Mouse (Mus musculus): ENCODE results near the gene Mtr.

Gene Mtr

GRCm38 (mm10) chr13:12243991-12244390 is 13.9 kb downstream of the Mtr start:
- DNase-seq (ENCODE audit: low spot score), result peak; percentile 11

DNA sequence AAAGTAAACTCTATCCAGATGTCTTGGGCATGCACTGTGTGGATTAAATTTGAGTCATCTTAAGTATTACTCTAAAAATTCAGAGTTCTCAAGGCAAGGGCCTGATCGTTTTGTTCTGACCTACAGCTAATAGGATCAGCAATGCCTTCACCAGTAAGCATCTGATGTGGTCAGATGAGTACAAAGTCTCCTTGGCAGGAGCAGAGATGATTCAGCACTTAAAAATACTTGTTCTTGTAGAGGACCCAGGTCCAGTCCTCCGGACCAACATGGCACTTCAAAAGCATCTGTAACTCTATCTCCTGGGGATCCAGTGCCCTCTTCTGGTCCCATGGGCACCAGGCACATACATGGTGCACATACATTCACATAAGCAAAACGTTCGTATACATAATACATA is 25.8 kb downstream of the Mtr start:
- no peak for DNase-seq (ENCODE audit: low spot score)

- no peak for DNase-seq (ENCODE audit: low spot score)
Observed at GRCm38 (mm10) chr13:12228248-12228647, 29.7 kb downstream of the Mtr start.

GRCm38 (mm10) chr13:12227606-12228005 is 30.3 kb downstream of the Mtr start:
- DNase-seq (ENCODE audit: low spot score), result no peak

GRCm38 (mm10) chr13:12218603-12219002 is 39.3 kb downstream of the Mtr start:
- no peak for DNase-seq (ENCODE audit: low spot score)

GRCm38 (mm10) chr13:12214922-12215321 is 43.0 kb downstream of the Mtr start:
- no peak for DNase-seq (ENCODE audit: low spot score)

- DNase-seq (ENCODE audit: low spot score), result no peak
Observed at GRCm38 (mm10) chr13:12211058-12211457, 46.9 kb downstream of the Mtr start.

DNA sequence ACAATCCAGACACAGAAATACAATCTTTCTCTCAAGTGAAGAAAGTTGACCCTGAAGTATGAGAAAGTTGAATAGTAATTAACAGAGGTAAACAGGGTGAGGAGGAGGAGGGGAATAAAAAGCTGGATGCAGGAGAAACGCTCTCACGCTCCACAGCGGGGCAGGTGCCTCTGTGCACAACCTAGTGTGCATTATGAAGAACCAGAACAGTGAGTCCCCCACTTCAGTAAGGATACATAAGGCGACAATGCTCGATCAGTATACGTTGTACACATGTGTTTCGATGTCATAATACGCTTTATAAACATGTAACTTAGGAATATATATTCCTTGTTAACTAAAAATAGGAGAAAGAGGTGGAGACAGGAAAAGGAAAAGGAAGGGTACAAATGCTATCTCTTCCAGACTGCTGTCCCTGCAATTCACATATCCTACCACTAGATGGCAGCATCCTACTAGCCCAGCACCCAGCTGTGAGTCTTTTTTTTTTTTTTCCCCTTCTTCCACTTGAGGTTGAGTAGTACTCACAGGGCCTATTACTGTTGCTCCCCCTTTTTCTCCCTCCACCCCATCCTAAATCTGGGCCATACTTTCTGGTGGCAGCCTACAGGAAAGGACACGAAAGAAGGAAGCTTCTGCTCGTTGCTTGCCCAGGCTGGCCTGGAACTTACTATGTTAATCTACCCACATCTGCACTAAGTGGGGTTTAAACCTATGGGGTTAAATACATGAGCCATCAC is 47.7 kb downstream of the Mtr start:
- no peak for DNase-seq (ENCODE audit: low spot score)

DNA sequence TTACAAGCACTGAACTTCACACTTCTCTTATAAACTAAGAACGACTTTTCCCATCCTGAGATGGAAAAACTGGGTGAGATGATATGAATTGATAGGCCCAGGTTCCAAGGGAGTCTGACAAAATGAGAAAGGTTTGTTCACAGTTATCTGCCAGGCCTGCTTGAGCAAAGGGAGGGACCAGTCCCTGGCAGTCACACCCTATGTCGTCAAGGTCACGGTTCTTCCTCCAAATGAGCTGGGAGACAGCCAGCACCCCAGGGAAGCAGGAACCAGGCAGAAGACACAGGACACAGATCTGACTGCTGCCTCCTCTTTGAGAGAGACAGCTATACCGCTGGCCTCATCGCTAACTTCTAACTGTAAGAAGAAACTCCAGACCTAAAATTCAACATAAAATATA is 57.5 kb downstream of the Mtr start:
- peak; percentile 36 for DNase-seq (ENCODE audit: low spot score)

DNA sequence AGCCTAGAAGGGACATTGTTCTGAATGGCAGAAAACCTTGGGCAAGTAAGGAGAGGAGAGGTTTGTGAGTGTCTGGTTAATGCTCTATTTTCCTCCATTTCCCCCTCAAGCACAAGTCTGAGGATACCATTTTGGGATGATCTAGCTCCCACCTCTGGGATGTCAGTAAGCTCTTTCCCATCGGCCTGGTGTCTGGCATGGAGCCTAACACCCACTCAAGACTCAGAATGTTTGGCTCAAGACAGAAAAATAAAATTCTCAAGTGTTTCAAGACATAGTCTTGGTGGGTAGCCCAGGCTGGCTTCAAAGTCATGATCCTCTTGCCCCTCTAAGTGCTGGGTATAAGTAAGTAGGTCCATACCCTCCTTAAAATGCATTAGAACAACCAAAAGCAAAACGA is 59.4 kb downstream of the Mtr start:
- DNase-seq (ENCODE audit: low spot score), result no peak

DNA sequence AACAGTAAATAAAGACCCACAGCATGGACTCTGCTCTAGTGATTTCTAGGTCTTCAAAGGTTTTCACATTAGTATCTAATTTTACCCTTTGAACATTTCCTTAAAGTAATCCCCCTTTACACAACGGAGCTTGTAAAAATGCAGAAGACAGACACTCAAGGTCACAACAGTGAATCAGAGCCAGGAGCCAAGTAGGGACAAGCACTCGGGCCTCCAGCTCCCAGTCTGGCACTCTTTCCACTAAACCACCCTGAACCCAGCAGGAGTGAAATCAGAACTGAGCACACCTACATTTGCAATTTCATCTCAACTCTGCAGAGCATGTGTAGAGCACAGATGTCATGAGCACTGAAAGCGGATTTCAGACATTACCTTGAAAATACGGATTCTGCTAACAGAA is 61.1 kb downstream of the Mtr start:
- DNase-seq (ENCODE audit: low spot score), result no peak

DNA sequence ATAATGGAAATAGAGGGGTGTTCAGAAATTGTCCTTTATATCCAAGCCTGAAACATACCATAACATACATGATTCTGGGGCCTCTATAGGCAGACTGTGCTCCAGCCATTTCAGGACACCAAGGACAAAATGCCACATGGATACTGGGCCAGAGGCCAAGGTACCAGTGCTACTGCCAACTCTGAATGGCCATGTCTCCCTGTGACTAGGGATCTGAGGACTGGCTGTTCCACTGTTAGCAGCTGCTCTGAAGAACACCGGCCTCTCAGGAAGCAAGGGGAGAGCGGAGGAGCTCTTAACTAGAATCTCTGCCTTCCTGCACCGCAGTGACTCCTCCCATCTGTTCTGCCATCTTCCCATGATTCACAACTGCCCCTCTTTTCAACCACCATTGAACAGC is 61.9 kb downstream of the Mtr start:
- DNase-seq (ENCODE audit: low spot score), result no peak

DNA sequence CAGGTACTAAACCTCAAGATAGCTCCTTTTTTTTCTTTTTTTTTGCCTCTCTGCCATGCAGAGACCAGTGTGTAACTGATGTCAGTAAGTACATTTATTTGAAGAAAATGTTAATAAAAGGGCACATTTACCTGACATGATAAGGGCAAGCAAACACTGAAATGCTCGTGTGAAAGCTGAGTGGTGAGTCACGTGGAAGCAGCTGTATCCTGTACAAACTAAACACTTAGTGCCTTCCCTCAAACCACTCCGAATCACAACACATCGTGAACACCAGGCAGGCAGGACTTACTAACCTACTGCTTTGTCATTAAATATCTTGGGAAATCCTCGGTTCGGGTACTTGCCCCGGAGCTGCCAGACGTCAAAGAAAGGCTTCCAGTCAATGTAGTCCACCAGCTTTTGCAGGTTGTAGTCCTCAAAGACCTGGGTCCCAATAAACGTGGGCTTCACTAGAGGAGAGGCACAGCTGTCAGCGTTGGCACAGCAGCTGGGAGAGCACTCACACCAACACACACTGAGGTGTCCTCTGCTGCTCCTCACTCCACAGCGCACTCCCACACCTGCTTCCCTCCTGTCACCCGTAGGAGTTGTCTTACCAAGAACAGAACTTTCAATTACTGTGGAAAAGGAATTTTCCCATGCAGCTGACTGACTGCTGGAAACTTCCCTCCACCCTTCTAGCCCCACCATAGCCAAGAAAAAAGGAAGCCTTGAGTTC is 62.8 kb downstream of the Mtr start:
- DNase-seq (ENCODE audit: low spot score), result no peak

GRCm38 (mm10) chr13:12189219-12189618 is 68.7 kb downstream of the Mtr start:
- no peak for DNase-seq (ENCODE audit: low spot score)

GRCm38 (mm10) chr13:12188804-12189203 is 69.1 kb downstream of the Mtr start:
- DNase-seq (ENCODE audit: low spot score), result no peak

- no peak for DNase-seq (ENCODE audit: low spot score)
Observed at GRCm38 (mm10) chr13:12179481-12179880, 78.4 kb downstream of the Mtr start.

DNA sequence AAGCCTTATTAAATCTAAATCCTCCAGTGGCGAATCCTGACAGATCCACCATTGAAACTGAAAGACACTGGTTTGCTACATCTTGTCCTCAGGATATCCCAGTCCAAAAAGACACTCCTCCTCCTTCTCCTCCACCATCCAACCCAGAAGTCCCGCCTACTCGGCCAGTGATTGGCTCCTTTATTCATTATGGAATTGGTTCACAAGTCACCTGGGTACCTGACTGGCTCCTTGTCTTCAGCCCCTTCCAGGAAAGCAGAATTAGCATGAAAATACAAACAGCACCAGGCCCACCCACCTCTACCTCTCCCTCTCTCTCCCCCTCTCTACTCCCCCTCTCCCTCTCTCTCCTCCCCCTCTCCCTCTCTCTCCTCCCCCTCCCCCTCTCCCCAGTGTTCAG is 81.2 kb downstream of the Mtr start:
- DNase-seq (ENCODE audit: low spot score), result no peak

- DNase-seq (ENCODE audit: low spot score), result no peak
Observed at GRCm38 (mm10) chr13:12175988-12176736, 81.8 kb downstream of the Mtr start.

GRCm38 (mm10) chr13:12167276-12167675 is 90.6 kb downstream of the Mtr start:
- no peak for DNase-seq (ENCODE audit: low spot score)

DNA sequence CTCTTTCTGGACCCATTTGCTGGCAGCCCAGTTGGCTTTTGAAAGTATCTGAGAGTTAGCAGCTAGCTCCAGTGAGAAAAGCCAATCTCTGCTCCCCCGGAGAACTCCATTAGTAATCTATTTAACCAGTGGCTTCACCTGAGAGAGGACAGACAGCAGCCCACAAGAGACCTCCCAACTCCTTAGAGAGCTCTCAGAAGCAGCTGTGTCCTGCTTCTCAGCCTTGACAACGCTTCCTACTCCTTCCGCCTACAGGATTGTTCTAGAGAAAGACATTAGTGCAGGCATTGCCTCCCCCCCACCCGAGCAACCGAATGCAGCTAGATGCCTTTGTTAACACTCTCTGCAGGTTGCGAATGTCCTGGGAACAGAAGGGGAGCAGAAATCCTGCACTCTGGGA is 91.5 kb downstream of the Mtr start:
- no peak for DNase-seq (ENCODE audit: low spot score)

GRCm38 (mm10) chr13:12165461-12166058 is 92.4 kb downstream of the Mtr start:
- no peak for DNase-seq (ENCODE audit: low spot score)

DNA sequence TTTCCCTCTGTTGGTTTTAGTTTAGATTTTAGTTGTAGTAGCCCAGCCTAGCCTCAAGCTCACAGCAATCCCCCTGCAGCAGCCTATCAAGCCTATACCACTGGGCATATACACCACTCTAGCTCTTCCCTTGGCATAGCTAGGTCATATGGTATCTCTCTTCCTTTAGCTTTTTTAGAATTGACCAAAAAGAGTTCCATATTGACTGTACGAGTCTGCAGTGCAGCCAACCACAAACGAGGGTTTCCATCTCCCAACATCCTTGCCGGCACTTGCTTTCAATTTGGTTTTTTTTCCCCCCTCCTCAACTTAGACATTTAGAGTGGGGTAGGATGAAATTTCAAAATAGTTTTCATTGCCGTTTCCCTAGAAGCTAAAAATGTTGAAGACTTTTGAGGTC is 95.5 kb downstream of the Mtr start:
- DNase-seq (ENCODE audit: low spot score), result no peak

DNA sequence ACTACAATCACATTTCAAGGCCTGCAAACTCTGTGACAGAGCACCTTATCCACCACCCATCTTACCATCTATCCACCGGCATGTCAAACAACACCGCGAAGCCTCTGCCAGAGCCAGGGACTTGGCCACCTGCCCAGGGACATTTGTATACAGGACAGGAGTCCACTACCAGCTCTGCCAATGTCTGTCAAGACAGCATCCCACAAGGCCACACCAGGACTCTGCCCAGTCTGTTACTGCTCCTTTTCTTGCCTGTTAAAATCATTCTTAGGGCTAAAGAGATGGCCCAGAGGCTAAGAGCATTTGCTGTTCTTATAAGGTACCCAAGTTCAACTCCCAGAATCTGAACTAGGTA is 97.8 kb downstream of the Mtr start:
- DNase-seq (ENCODE audit: low spot score), result peak; percentile 65
